Mouse (Mus musculus) midbrain, embryonic 16.5 days (tissue): ENCODE measurements around the gene Cd300lg. TPM values are rescaled to one million over a fixed set of nuclear protein-coding genes. Genes with fewer than 3 reads are reported as not detected.

Experiments
- ATAC-seq: fragments of 200-750 bp; cut with Nextera tagmentation; 2 replicates; pipeline ENCODE4 v1.8.0; 2017; ENCODE audit warnings: moderate TSS enrichment
- H3K27ac ChIP-seq: fragments of 300-500 bp; sonication (generic); 2 replicates; pipeline ENCODE4 v1.5.1; 2014; ENCODE audit warnings: mild to moderate bottlenecking, low read length, mixed read lengths
- H3K27me3 ChIP-seq: fragments of 300-500 bp; sonication (generic); 2 replicates; pipeline ENCODE4 v1.6.1; 2014; ENCODE audit warnings: low read depth, low read length, mixed read lengths; ENCODE audit not compliant: control insufficient read depth, insufficient read depth
- H3K36me3 ChIP-seq: fragments of 300-500 bp; sonication (generic); 2 replicates; pipeline ENCODE4 v1.6.1; 2014; ENCODE audit warnings: mild to moderate bottlenecking, low read length, moderate library complexity, mixed read lengths; ENCODE audit not compliant: control insufficient read depth, insufficient read depth
- H3K4me1 ChIP-seq: fragments of 300-500 bp; sonication (generic); 2 replicates; pipeline ENCODE4 v1.6.1; 2014; ENCODE audit warnings: mild to moderate bottlenecking, low read length, mixed read lengths; ENCODE audit not compliant: control insufficient read depth, insufficient read depth
- H3K4me2 ChIP-seq: fragments of 300-500 bp; sonication (generic); 2 replicates; pipeline ENCODE4 v1.6.1; 2014; ENCODE audit warnings: mild to moderate bottlenecking, low read length, mixed read lengths
- H3K4me3 ChIP-seq: fragments of 300-500 bp; sonication (generic); 2 replicates; pipeline ENCODE4 v1.5.1; 2014; ENCODE audit warnings: low read depth, mild to moderate bottlenecking, low read length, moderate library complexity, mixed read lengths
- H3K9ac ChIP-seq: fragments of 300-500 bp; sonication (generic); 2 replicates; pipeline ENCODE4 v1.6.1; 2014; ENCODE audit warnings: low read depth, low read length, mixed read lengths
- H3K9me3 ChIP-seq: fragments of 300-500 bp; sonication (generic); replicated peaks from 2 replicates; pipeline ENCODE4 v1.6.1; 2014; ENCODE audit warnings: mild to moderate bottlenecking, low read length, mixed read lengths; ENCODE audit not compliant: control insufficient read depth, poor library complexity, severe bottlenecking
- WGBS: fragments of 180-500 bp; shearing (Covaris S2); extraction: QIAGEN DNeasy Blood & Tissue Kit; methylation state at CpG from one replicate; pipeline ENCODE4 v1.1.7; 2014; 5-methylcytosine and 5-hydroxymethylcytosine counted together
- polyA plus RNA-seq: library from polyadenylated mRNA; unstranded; fragments of >200 nt; fragmentation: Nextera tagmentation; extraction: Ambion mirVana; gene quantifications from 2 replicates; pipeline ENCODE4 v1.2.1, GENCODE M21; 2015

The Cd300lg gene
- polyA plus RNA-seq, 1 experiment from 2014 or later, result 0.23 TPM

DNA sequence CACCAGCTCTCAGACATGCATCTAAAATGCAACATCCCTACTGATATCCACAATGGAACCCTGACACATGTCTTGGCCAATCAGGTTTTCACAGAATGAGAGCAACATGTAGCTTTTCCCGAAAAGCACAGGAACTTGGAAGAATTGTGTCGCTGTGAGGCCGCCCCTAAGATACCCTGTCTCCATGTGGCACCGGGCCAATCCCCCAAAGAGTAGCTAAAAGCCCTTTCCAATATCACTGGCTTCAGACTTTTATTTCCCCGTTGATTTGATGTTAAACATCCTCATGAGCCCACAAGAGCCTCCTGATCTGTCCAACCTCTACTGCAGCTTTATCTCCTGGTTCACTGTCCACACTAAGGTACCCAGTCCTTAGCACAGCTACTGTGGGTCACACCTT lies 34.6 kb upstream of the Cd300lg start:
- no peaks in the 10 kb centered on the region for H3K9me3 ChIP-seq
- WGBS, result 59% methylated on average over 5 of the region's 5 CpGs
- no peaks in the 10 kb centered on the region for H3K27me3 ChIP-seq
- ATAC-seq, result no peak
- H3K4me2 ChIP-seq, result no peak overlapping the region
- no peak overlapping the region for H3K4me3 ChIP-seq
- peaks cover 24% of the 10 kb centered on the region for H3K36me3 ChIP-seq
- H3K9ac ChIP-seq, result no peak overlapping the region
- no peak overlapping the region for H3K27ac ChIP-seq
- H3K4me1 ChIP-seq, result no peaks in the 10 kb centered on the region

DNA sequence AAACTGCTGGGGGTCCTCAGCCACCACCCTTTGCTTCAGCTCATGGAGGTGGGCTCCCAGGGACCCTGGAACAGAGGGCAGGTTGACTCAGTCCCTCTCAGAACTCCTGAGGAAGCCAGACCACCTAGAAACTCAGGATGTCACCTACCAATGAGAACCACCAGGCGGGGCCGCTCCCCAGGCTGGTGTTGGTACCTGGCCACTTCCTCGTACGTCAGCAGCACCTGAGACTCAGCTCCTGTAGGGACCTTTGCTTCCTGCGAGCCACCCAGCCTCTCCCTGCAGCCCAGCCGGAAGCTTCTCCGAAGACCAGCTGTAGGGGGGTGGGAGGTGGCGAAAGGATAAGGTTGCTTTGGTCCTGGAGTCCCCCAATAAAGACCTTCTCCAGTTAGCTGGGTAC lies 32.9 kb upstream of the Cd300lg start:
- Histone ChIP-seq H3K4me1 (no peaks in the 10 kb centered on the region), H3K4me3 (no peak overlapping the region), H3K9me3 (no peaks in the 10 kb centered on the region), H3K4me2 (no peak overlapping the region), H3K27ac (no peak overlapping the region), H3K9ac (no peak overlapping the region), H3K36me3 (peaks cover 29% of the 10 kb centered on the region), H3K27me3 (no peaks in the 10 kb centered on the region)
- 97% methylated on average over 8 of the region's 8 CpGs for WGBS
- no peak for ATAC-seq

DNA sequence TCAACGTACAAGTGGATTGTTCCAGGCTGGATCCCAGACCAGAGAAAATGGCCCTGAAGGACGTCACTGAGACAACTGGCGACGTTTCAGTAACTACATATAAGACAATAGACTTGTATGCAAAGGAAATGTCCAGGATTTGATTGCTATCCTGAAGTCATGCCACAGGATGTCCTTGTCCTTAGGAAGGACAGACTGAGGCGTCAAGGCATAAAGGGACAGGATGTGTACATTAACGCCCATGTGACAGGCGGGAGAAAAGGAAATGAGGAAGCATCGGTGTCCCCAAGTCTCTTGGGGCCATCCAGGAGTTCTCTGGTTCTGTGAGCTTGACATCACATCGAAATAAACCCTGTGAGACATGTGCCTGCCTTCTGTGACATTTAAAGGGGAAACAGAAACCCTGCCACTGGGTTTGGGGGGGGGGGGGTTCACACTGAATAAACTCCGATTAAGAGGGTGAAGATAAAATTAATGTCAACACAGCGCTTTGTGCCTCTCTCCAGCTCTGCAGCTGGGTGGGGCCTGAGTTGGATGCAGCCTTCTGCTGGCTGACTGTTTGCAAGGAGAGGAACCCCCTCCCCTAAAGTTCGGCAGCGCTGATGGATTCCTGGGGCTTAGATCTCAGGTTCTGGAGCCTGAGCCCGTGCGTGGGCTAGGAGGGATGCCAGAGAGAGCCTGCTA lies 32.2 kb upstream of the Cd300lg start:
- ATAC-seq, result no peak
- H3K36me3 ChIP-seq, result peaks cover 29% of the 10 kb centered on the region
- H3K9me3 ChIP-seq, result no peaks in the 10 kb centered on the region
- no peak overlapping the region for H3K4me3 ChIP-seq
- H3K9ac ChIP-seq, result no peak overlapping the region
- H3K4me2 ChIP-seq, result no peak overlapping the region
- 89% methylated on average over 15 of the region's 15 CpGs for WGBS
- no peaks in the 10 kb centered on the region for H3K27me3 ChIP-seq
- H3K4me1 ChIP-seq, result no peaks in the 10 kb centered on the region
- H3K27ac ChIP-seq, result no peak overlapping the region

DNA sequence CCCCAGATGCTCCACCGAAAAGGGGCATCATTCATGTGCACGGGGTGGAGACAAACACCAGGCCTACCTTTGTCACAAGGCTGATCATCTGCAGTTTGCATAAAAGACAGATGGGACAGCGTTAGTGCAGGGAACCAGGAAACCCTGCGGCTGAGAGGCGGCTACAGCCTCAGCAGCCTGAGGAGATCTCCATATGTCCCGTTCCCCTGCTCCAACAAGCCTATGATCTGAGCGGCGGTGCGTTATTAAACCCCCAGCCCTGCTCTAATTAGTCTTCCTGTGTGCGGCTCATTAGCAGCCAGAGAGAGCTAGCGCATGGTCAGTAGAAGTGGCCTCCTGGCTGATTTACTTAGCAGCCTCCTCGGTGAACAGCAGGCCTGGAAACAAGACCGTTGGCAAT lies 31.2 kb upstream of the Cd300lg start:
- no peak overlapping the region for H3K4me3 ChIP-seq
- H3K4me2 ChIP-seq, result no peak overlapping the region
- H3K27me3 ChIP-seq, result no peaks in the 10 kb centered on the region
- H3K4me1 ChIP-seq, result no peaks in the 10 kb centered on the region
- H3K36me3 ChIP-seq, result peaks cover 22% of the 10 kb centered on the region
- ATAC-seq, result peak; percentile 60
- peak overlapping the region; percentile 58 for H3K27ac ChIP-seq
- H3K9ac ChIP-seq, result peak overlapping the region; percentile 32; the same call in 1 of the 2 replicates
- no peaks in the 10 kb centered on the region for H3K9me3 ChIP-seq
- WGBS, result 40% methylated on average over 13 of the region's 13 CpGs

DNA sequence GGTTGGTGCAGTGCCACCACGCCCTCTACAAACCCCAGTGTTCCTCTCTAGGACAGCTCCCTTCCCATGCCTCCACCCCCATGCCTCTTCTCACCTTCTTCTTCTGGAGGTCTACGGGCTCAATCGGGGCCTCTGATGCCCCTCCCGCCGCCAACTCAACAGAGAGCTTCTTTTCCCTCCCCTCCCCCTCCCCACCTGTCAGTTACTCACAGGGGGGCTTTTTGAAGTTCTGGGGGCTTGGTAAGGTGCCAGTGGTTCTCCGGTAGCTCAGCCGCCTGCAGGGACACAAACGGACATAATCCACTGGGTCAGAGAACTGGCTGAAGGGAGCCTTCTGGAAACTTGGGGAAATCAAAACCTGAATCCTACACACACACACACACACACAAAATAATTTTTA lies 29.8 kb upstream of the Cd300lg start:
- ATAC-seq, result no peak

DNA sequence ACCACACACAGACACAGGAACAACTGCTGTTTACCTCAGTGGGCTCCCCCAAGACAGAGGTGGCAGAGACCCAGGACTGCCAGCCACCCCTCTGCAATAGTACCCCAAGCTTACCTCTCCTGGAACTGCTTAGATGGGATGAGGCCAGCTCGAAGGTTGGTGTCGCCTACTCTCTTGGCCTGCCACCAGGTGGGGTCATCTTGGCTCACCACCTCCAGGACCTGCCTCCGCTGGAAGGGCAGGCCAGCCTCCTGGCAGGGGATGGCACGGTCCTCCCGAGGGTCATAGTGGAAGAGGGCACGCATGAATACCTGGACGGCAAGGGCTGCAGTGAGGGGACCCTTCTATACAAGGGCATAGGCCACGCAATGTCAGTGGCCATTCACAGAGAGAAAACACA lies 28.1 kb upstream of the Cd300lg start:
- 85% methylated on average over 8 of the region's 8 CpGs for WGBS
- Histone ChIP-seq H3K4me3 (no peak overlapping the region), H3K4me2 (no peak overlapping the region), H3K9ac (no peak overlapping the region), H3K9me3 (no peaks in the 10 kb centered on the region), H3K27ac (no peak overlapping the region), H3K27me3 (no peaks in the 10 kb centered on the region), H3K36me3 (peaks cover 22% of the 10 kb centered on the region), H3K4me1 (no peaks in the 10 kb centered on the region)
- ATAC-seq, result no peak

More for the DNA sequence above, 29.8 kb upstream of the Cd300lg start:
- Histone ChIP-seq H3K4me2 (no peak overlapping the region), H3K27me3 (no peaks in the 10 kb centered on the region), H3K4me1 (no peaks in the 10 kb centered on the region), H3K27ac (no peak overlapping the region), H3K9ac (no peak overlapping the region), H3K4me3 (no peak overlapping the region), H3K36me3 (peaks cover 22% of the 10 kb centered on the region), H3K9me3 (no peaks in the 10 kb centered on the region)
- 75% methylated on average over 8 of the region's 8 CpGs for WGBS

DNA sequence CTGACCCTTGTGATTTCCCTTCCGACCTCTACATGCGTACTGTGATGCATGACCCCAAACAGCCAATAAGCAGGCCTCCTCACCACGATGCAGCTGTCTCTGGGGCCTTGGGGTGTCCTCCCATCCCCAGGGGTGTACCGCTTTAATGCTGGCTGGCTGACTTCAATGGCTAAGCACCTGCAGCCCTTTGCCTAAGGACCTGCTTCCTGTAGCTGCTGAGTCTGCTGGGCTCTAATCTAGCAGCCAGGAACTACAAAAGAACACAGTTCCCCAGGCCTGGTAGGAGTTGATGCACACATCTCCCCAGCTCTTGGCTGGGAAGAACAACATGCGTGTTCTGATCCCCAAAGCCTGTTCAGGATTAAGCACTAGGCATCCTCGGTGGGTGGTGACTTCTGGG lies 25.8 kb upstream of the Cd300lg start:
- Histone ChIP-seq H3K27ac (no peak overlapping the region), H3K4me1 (no peaks in the 10 kb centered on the region), H3K9me3 (no peaks in the 10 kb centered on the region), H3K36me3 (peaks cover 9% of the 10 kb centered on the region), H3K4me3 (no peak overlapping the region), H3K9ac (no peak overlapping the region), H3K27me3 (no peaks in the 10 kb centered on the region), H3K4me2 (no peak overlapping the region)
- ATAC-seq, result no peak
- 63% methylated on average over 6 of the region's 6 CpGs for WGBS

DNA sequence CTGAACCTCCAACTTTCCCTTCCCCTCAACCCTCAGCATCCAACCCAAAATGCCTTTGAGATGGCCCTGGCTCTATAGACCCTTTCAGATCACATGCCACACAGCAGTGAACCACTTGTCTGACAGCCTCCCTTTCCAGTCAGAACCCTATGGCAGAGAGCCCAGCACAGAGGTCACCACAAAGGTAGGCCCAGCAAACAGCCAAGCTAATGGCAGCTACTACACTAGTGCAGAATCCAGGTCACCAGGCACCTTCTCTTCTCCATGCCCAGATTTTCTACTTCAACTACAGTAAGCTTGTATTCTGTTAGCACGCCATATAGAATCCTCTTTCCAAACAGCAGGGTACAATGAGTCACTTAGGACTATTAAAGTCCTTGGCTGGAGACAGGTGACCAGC lies 25.2 kb upstream of the Cd300lg start:
- Histone ChIP-seq H3K9me3 (no peaks in the 10 kb centered on the region), H3K36me3 (peaks cover 9% of the 10 kb centered on the region), H3K4me3 (no peak overlapping the region), H3K4me1 (no peaks in the 10 kb centered on the region), H3K4me2 (no peak overlapping the region), H3K27ac (no peak overlapping the region), H3K27me3 (no peaks in the 10 kb centered on the region), H3K9ac (no peak overlapping the region)
- ATAC-seq, result no peak
- 96% methylated on average over 1 of the region's 1 CpGs for WGBS

DNA sequence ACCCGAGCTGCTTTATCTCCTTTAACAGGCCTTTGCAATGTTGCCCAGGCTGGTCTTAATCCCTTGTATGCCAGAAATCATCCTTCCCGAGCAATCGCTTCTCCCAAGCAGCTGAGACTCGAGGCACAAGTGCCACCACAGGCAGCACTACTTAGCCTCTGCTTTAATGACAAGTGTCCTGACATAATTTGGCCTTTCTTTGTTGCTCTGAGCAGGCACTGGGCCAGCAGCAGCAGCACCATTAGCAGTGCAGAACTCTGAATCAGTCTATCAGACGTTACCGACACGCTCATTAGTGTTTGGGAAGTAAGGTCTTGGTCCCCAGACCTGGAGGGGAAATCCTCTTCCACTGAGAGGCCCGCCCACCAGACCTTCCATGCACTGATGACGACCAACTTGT lies 21.6 kb upstream of the Cd300lg start:
- 49% methylated on average over 9 of the region's 9 CpGs for WGBS
- peaks cover 5% of the 10 kb centered on the region for H3K4me1 ChIP-seq

More for the DNA sequence above, 21.6 kb upstream of the Cd300lg start:
- H3K4me2 ChIP-seq, result no peak overlapping the region
- no peak overlapping the region for H3K27ac ChIP-seq
- H3K9ac ChIP-seq, result no peak overlapping the region
- H3K9me3 ChIP-seq, result no peaks in the 10 kb centered on the region
- peaks cover 4% of the 10 kb centered on the region; the same call in 1 of the 2 replicates for H3K36me3 ChIP-seq
- H3K27me3 ChIP-seq, result no peaks in the 10 kb centered on the region
- no peak overlapping the region for H3K4me3 ChIP-seq
- ATAC-seq, result no peak
